Mouse (Mus musculus) C2C12 (cell line): ENCODE results near the gene Glrb.

Source experiments
- CEBPB ChIP-seq: IDR thresholded peaks from one replicate; pipeline ENCODE4 v1.6.1; 2011; ENCODE audit warnings: low read depth, mild to moderate bottlenecking, control low read depth, moderate library complexity
- CTCF ChIP-seq: IDR thresholded peaks from one replicate; pipeline ENCODE4 v1.5.1; 2011; ENCODE audit not compliant: control insufficient read depth, insufficient read depth, insufficient read length
- FOSL1 ChIP-seq: IDR thresholded peaks from one replicate; pipeline ENCODE4 v1.8.0; 2011; ENCODE audit warnings: mild to moderate bottlenecking, low read length; ENCODE audit not compliant: poor library complexity, insufficient read depth, severe bottlenecking
- MAX ChIP-seq: IDR thresholded peaks from one replicate; pipeline ENCODE4 v1.6.1; 2011; ENCODE audit warnings: mild to moderate bottlenecking, control low read depth
- MYOD1 ChIP-seq: IDR thresholded peaks from one replicate; pipeline ENCODE4 v1.6.1; 2011; ENCODE audit warnings: low read depth; ENCODE audit not compliant: control insufficient read depth, insufficient read length
- MYOG ChIP-seq: IDR thresholded peaks from one replicate; pipeline ENCODE4 v1.6.1; 2011; ENCODE audit not compliant: control insufficient read depth, insufficient read length; ENCODE audit errors: extremely low read depth
- USF1 ChIP-seq: IDR thresholded peaks from one replicate; pipeline ENCODE4 v1.6.1; 2011; ENCODE audit warnings: low read depth, mild to moderate bottlenecking, control low read depth, moderate library complexity

- TF ChIP-seq CTCF (peak; percentile 58), CEBPB (no peak), USF1 (no peak), MAX (no peak), MYOG (no peak), MYOD1 (no peak), FOSL1 (no peak)
Measured at GRCm38 (mm10) chr3:80958591-80958990, 45.1 kb upstream of the Glrb start.
